Mouse (Mus musculus) E14TG2a.4 (cell line): ENCODE measurements at regions not wholly inside any gene's neighbourhood (a gene's known extent, or its start where the extent isn't known, plus 50 kb on each side); places are given as distances from the start of the nearest gene placed in this dataset.

Source experiments
- CTCF ChIP-seq: conservative IDR thresholded peaks from 2 replicates; pipeline ENCODE4 v1.5.1; 2014; ENCODE audit warnings: low read length
- NANOG ChIP-seq: IDR thresholded peaks from 2 replicates; pipeline ENCODE4 v1.6.1; 2014; ENCODE audit warnings: borderline replicate concordance, low read length, mixed read lengths
- POU5F1 ChIP-seq: IDR thresholded peaks from 2 replicates; pipeline ENCODE4 v1.6.1; 2014; ENCODE audit warnings: low read length, borderline replicate concordance

GRCm38 (mm10) chr13:3712497-3713160 is 78.8 kb downstream of the Asb13 start:
- TF ChIP-seq CTCF (no peak), NANOG (peak; percentile 93), POU5F1 (peak; percentile 33; the same call in 1 of the 2 replicates)
